Mouse (Mus musculus) heart, postnatal 10 days (tissue): ENCODE measurements around the gene Slco3a1. TPM values are rescaled to one million over a fixed set of nuclear protein-coding genes. Genes with fewer than 3 reads are reported as not detected.

Experiments used
- DNase-seq, 2 experiments: peaks; one replicate each; pipeline ENCODE4 v3.0.0; 2021
- intact Hi-C: fragments of 180-260 bp; cut with DNase I; formaldehyde crosslinking; loops from one replicate; pipeline ENCODE4 v1.15.1; 2025
- total RNA-seq, 2 experiments: library from RNA; stranded (reverse); gene quantifications; 2 replicates each; pipeline ENCODE4 v1.2.3; 2021

Slco3a1 gene
- total RNA-seq, 2 experiments from 2014 or later = 49.2 to 58.1 TPM

GRCm38 (mm10) chr7:74367350-74367749 lies 187.2 kb downstream of the Slco3a1 start:
- peak; percentile 60 to 77 for DNase-seq
- intact Hi-C loops = loop anchor here (10.0 kb wide), 1 partner anchor 557 kb away; no protein-coding TSS in a partner anchor

- intact Hi-C loops = loop anchor here (10.0 kb wide), 1 partner anchor 559 kb away; no protein-coding TSS in a partner anchor
These were observed 189.0 kb downstream of the Slco3a1 start for GRCm38 (mm10) chr7:74365623-74366022.

GRCm38 (mm10) chr7:74364956-74365355 lies 189.6 kb downstream of the Slco3a1 start:
- no peak for DNase-seq
- intact Hi-C loops = loop anchor here (10.0 kb wide), 1 partner anchor 560 kb away; no protein-coding TSS in a partner anchor

More at GRCm38 (mm10) chr7:74365623-74366022, 189.0 kb downstream of the Slco3a1 start:
- DNase-seq = no peak

- intact Hi-C loops = loop anchor here (10.0 kb wide), 1 partner anchor 561 kb away; no protein-coding TSS in a partner anchor
These were observed 191.1 kb downstream of the Slco3a1 start for GRCm38 (mm10) chr7:74363440-74363839.

GRCm38 (mm10) chr7:74361677-74362076 lies 192.9 kb downstream of the Slco3a1 start:
- intact Hi-C loops = loop anchor here (10.0 kb wide), 1 partner anchor 563 kb away; no protein-coding TSS in a partner anchor
- DNase-seq = no peak

More at GRCm38 (mm10) chr7:74363440-74363839, 191.1 kb downstream of the Slco3a1 start:
- no peak for DNase-seq

DNA sequence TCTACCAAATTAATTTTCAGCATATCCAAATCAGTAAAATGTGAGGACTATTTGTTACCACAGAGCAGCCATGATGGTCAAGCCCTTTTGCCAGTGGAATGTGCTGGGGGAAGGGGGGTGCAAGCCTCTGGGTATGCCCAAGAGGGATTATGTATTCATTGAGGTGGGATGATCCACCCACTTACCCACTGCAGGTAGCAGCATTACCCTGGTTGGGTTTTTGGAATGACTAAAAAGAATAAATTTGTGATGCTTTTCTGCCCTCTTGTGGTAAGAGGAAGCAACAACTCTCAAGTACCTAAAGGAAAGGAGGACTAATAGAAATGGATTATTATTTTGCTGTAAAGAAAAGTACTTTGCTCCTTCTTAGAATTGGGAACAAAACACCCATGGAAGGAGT lies 197.6 kb downstream of the Slco3a1 start:
- intact Hi-C loops = loop anchor here (2.0 to 5.0 kb wide), 2 partner anchors 500 to 702 kb away; no protein-coding TSS in a partner anchor
- DNase-seq = peak in 1 of 2 experiments; percentile 23

DNA sequence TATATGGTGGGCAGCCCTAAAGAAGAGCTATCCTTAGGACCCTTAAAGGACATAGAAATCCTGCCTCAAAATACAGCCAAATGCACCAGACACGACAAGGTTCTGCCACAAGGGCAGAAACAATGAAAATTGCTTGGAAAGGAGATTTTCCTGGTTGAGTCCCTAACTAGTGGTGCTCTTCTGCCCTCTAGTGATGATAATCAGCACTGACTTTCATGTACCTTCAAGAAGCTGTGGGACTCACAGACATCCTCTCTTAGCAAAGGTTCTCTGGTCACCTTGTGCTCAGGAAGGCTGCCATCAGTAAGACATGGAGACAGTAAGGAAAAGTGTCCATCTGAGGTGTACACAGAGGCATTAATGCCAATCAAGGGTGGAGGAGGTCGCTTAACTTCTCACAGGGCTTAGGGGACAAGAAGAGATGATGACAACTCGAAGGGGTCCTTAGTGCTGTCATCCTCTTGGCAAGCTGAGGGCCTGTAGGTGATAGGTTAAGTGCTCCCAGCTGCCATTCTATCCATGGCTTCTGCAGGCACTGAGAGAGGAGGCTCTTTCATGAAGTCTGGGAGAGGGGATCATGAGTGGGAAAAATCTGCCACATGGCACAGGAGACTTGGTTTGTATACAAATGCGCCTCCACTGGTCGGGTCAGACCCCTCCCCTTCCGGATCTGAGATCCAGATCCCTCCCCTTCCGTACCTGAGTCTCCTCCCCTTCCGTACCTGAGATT lies 199.9 kb downstream of the Slco3a1 start:
- DNase-seq = peak; percentile 43 to 68
- intact Hi-C loops = loop anchor here (2.0 to 5.0 kb wide), 3 partner anchors 242 to 497 kb away; no protein-coding TSS in a partner anchor

- DNase-seq = no peak
- intact Hi-C loops = loop anchor here (2.0 to 5.0 kb wide), 2 partner anchors 242 to 329 kb away; no protein-coding TSS in a partner anchor
These were observed 200.7 kb downstream of the Slco3a1 start for GRCm38 (mm10) chr7:74353707-74354468.

GRCm38 (mm10) chr7:74353240-74353639 lies 201.3 kb downstream of the Slco3a1 start:
- DNase-seq = no peak
- intact Hi-C loops = loop anchor here (5.0 kb wide), 1 partner anchor 241 kb away; no protein-coding TSS in a partner anchor

- no peak for DNase-seq
- intact Hi-C loops = no loop called here
These were observed 206.2 kb downstream of the Slco3a1 start for GRCm38 (mm10) chr7:74348318-74348890.

DNA sequence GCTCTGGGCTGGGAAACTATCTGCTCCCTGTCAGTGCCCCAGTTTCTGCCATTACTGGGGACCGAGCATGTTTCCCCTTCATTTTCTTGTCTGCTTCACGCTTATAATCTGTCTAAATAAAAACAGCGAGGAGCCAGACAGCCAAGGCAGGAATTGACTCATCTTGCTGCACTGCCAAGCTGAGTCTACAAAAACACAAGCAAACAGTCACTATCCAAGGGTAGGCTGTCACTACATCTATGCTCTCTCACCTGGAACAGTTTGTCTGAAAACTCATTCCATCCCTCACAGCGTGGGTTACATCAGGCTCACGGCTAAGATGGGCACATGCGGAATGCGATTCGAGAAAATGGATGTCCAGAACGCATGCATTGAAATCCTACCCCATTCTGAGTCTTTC lies 207.6 kb downstream of the Slco3a1 start:
- no peak for DNase-seq
- intact Hi-C loops = no loop called here

DNA sequence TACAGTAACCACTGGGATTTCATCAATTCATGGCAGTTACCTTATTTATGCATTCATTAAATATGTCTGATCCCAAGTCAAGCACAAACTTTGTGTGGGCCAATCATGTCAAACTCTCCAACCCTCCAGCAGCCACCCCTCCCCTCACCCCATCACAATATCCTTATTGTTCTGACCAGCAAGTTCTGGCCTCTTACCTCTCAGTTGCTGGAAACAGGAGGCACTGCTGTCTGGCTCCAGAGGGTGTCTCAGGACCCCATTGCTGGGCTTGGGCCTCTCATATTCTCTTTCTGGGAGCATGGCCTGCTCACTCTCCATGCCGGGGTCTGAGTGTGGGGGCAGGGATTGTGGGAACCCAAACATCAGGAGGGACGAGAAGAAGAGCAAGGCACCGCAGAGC lies 208.1 kb downstream of the Slco3a1 start:
- intact Hi-C loops = no loop called here
- no peak for DNase-seq

DNA sequence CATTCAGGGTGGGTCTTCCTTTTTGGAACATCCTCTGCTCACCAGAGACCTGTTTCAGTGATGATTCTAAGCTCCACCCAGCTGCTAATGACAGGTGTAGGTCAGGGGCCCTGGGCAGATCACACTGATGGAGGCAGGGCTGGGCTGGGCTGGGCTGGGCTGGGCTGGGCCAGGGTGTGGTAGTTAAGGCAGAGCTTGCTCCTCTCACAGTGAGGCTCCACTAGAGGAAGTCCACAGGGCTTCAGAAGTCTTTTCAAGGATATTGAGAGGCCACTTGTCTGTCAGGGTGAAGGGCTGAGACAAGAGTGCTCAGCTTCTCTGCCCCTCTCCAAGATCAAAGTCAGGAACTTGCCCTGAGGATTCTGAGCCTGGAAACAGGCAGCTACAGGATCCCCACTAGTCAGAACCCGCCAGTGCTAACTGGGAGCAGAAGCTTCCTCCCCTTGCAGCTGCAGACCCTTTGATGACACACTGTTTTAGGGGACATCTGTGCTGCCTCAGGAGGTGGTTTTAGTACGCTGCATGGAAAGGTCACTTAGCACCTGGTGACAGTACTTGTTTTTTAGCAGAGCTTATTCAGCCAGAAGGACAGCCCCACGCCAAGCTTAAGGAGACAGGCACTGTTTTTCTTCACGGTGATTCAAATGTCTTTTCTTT lies 213.3 kb downstream of the Slco3a1 start:
- intact Hi-C loops = no loop called here
- no peak for DNase-seq

- intact Hi-C loops = no loop called here
- DNase-seq = no peak
These were observed 214.1 kb downstream of the Slco3a1 start for GRCm38 (mm10) chr7:74340419-74340954.

- intact Hi-C loops = no loop called here
- DNase-seq = no peak
These were observed 216.7 kb downstream of the Slco3a1 start for GRCm38 (mm10) chr7:74337677-74338420.

- intact Hi-C loops = no loop called here
- DNase-seq = no peak
These were observed 222.3 kb downstream of the Slco3a1 start for GRCm38 (mm10) chr7:74332323-74332722.

DNA sequence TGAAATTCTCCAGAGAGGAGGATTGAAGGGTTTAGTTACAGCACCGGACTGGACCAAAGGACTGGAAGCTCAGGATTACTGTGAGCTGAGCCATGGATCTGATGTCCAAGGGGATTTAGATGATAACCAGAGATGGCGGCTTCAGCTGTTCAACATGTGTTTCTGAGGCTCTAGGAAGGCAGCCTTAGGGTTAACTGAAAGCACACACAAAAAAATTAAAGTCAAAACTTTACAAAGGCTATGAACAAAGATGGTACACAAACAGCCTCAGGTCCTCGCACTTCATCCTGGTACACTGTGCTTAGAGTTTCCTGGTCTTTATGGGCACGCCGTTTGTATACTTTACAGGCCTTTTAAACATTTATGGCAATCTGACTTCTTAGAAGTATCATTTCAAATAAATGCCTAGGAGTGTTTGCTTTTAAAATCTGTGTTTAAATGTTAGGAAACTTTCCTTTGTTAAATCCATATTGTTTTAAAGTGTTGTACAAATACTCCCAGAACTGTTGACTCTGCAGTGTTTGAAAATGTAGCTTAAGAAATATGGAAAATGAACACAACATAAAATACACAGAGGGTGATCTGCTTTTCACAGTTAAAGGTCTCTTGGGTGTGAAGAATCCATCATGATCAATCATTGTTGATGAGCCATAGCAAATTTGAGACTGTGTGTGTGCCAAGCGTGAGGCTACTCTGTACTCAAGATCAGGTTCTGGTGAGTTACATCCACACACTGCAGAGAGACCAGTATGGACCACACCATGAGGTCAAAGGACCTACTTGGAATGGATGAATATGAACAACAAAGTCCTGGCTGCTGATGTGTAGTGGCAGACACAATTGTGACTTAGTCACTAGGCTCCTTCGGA lies 223.5 kb downstream of the Slco3a1 start:
- intact Hi-C loops = no loop called here

GRCm38 (mm10) chr7:74330117-74330857 lies 224.3 kb downstream of the Slco3a1 start:
- DNase-seq = no peak
- intact Hi-C loops = no loop called here

More for the DNA sequence above, 223.5 kb downstream of the Slco3a1 start:
- no peak for DNase-seq
